Mouse (Mus musculus) embryonic facial prominence, embryonic 10.5 days (tissue): ENCODE measurements at regions not wholly inside any gene's neighbourhood (a gene's known extent, or its start where the extent isn't known, plus 50 kb on each side); places are given as distances from the start of the nearest gene placed in this dataset.

Source experiments
- DNase-seq: peaks from one replicate; pipeline ENCODE4 v3.0.0-alpha.2; 2017; ENCODE audit warnings: low spot score
- H3K27ac ChIP-seq: fragments of 300-500 bp; sonication (generic); replicated peaks from 2 replicates; pipeline ENCODE4 v1.5.1; 2016; ENCODE audit warnings: mild to moderate bottlenecking
- H3K27me3 ChIP-seq: fragments of 300-500 bp; sonication (generic); replicated peaks from 2 replicates; pipeline ENCODE4 v1.6.1; 2016; ENCODE audit warnings: low read depth, mild to moderate bottlenecking; ENCODE audit not compliant: poor library complexity, severe bottlenecking
- H3K36me3 ChIP-seq: fragments of 300-500 bp; sonication (generic); replicated peaks from 2 replicates; pipeline ENCODE4 v1.6.1; 2016; ENCODE audit warnings: mild to moderate bottlenecking, moderate library complexity
- H3K4me1 ChIP-seq: fragments of 300-500 bp; sonication (generic); 2 replicates; pipeline ENCODE4 v1.6.1; 2016
- H3K4me3 ChIP-seq: fragments of 300-500 bp; sonication (generic); 2 replicates; pipeline ENCODE4 v1.5.1; 2016; ENCODE audit warnings: mild to moderate bottlenecking, moderate library complexity
- H3K9me3 ChIP-seq: fragments of 300-500 bp; sonication (generic); 2 replicates; pipeline ENCODE4 v1.6.1; 2016; ENCODE audit warnings: mild to moderate bottlenecking
- WGBS: fragments of 180-500 bp; shearing (Covaris S2); methylation state at CpG from one replicate; pipeline ENCODE4 v1.1.7; 2016; 5-methylcytosine and 5-hydroxymethylcytosine counted together

DNA sequence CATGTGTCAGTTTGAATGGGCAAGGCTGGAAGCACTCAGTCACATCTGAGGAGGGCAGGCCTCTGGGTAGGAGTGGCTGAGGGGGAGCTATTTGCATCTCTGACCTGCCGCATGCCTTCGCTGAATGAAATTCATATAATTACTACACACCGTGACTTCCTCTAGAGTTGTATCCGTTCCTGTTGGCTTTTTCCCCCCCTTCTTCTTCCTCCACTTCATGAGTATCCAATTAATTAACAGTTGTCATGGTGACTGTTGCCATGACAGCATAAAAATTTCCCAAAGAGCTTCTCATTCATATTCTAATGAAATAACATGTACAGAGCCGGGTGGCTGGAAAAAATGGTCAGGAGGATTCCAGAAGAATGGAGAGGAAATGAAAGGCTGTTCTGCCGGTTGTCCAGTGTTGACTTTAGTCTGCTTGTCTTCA lies 208.6 kb upstream of the Gm10131 start:
- WGBS = 57% methylated on average over 6 of the region's 6 CpGs
- DNase-seq = no peak
- H3K4me1 ChIP-seq = peaks cover 21% of the 10 kb centered on the region
- H3K4me3 ChIP-seq = no peak overlapping the region
- H3K27ac ChIP-seq = no peak overlapping the region
- no peaks in the 10 kb centered on the region for H3K9me3 ChIP-seq
- H3K27me3 ChIP-seq = peaks cover 14% of the 10 kb centered on the region
- H3K36me3 ChIP-seq = no peaks in the 10 kb centered on the region

DNA sequence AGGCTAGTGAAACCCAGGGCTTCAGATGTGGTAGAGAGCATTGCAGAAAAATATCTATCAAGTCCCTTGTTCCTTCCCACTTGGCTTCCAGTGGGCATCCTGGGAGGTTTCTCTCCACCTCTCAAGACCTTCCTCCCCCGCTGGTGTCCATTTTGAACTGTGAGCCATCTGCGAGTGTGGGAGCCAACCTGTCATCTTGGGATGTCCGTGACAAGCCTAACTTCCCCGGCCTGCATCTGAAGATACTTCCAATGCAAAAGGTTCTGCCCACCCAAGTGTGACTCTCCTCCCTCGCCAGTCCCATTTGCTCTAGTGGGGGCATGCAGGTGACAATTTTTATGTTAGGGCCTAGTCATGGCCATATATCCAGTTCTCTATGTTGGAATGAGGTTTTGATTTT lies 208.2 kb upstream of the Gm10131 start:
- no peaks in the 10 kb centered on the region for H3K9me3 ChIP-seq
- peaks cover 9% of the 10 kb centered on the region for H3K27me3 ChIP-seq
- H3K4me1 ChIP-seq = peaks cover 16% of the 10 kb centered on the region
- no peak overlapping the region for H3K27ac ChIP-seq
- no peaks in the 10 kb centered on the region for H3K36me3 ChIP-seq
- WGBS = 89% methylated on average over 5 of the region's 5 CpGs
- no peak for DNase-seq
- H3K4me3 ChIP-seq = no peak overlapping the region

- no peak overlapping the region for H3K4me3 ChIP-seq
- H3K27me3 ChIP-seq = no peaks in the 10 kb centered on the region
- H3K27ac ChIP-seq = no peak overlapping the region
- no peak for DNase-seq
- no peaks in the 10 kb centered on the region for H3K36me3 ChIP-seq
- H3K4me1 ChIP-seq = peaks cover 7% of the 10 kb centered on the region
- H3K9me3 ChIP-seq = no peaks in the 10 kb centered on the region
These were observed 203.7 kb upstream of the Gm10131 start for GRCm38 (mm10) chr8:34315233-34315632.

GRCm38 (mm10) chr8:34305542-34306485 lies 194.3 kb upstream of the Gm10131 start:
- 59% methylated on average over 7 of the region's 7 CpGs for WGBS
- no peak overlapping the region for H3K4me3 ChIP-seq
- H3K27ac ChIP-seq = no peak overlapping the region
- no peaks in the 10 kb centered on the region for H3K9me3 ChIP-seq
- H3K27me3 ChIP-seq = no peaks in the 10 kb centered on the region
- H3K36me3 ChIP-seq = no peaks in the 10 kb centered on the region
- H3K4me1 ChIP-seq = peaks cover 6% of the 10 kb centered on the region; the same call in 1 of the 2 replicates
- no peak for DNase-seq

DNA sequence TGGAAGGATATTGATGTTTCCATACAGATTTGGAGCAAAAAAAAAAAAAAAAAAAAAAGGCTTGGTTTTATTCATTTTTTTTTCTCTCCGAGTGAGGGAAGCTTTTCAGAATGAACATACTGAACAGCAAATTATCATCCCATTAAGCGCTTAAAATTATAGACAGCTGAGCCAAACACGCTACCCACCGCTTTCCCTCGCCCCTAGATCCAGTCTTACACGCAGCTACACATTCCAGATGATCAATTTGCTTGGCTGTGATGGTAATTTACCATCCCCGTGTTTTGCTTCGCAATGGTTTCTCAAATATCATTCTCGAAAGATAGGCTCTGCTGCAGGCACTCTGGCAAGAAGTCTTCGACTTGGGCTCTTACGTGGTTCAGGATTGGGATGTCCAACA lies 192.3 kb upstream of the Gm10131 start:
- no peak overlapping the region for H3K4me3 ChIP-seq
- H3K27me3 ChIP-seq = no peaks in the 10 kb centered on the region
- no peak overlapping the region for H3K27ac ChIP-seq
- no peaks in the 10 kb centered on the region for H3K9me3 ChIP-seq
- H3K4me1 ChIP-seq = peaks cover 11% of the 10 kb centered on the region; the same call in 1 of the 2 replicates
- no peaks in the 10 kb centered on the region for H3K36me3 ChIP-seq
- WGBS = 90% methylated on average over 11 of the region's 11 CpGs
- no peak for DNase-seq

DNA sequence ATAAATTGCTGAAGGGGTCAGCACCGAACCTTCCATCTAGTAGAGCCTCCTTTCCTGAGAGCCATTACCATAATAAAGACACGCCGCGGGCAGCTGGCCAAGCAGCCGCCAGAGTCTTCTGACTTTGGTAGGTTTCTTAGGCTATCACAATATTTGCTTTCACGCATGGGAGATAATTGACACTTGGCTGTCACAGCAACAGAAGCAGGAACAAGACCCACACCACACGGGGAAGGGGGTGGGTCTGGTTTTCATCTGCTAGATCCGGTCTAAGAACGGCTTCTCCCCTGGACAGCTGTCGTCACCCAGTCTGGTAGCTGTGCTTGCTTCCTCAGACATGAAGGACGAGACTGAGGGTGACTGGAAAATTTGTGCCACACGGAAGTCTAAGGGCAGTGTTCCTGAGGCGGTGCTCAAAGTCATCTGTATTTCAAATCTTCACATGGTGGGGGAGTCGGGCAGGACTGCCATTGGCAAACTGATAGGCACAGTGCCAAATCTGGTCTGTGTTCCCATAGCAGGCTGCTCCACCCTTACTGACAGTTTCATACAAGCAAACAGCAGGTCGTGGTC lies 188.9 kb upstream of the Gm10131 start:
- Histone ChIP-seq H3K36me3 (no peaks in the 10 kb centered on the region), H3K27me3 (no peaks in the 10 kb centered on the region), H3K27ac (no peak overlapping the region), H3K4me1 (0 out of 2 replicates have a peak, but pooled peaks cover 5% of the 10 kb centered on the region), H3K4me3 (no peak overlapping the region), H3K9me3 (no peaks in the 10 kb centered on the region)
- no peak for DNase-seq
- WGBS = 68% methylated on average over 15 of the region's 15 CpGs

- Histone ChIP-seq H3K27ac (no peak overlapping the region), H3K4me3 (no peak overlapping the region), H3K4me1 (no peaks in the 10 kb centered on the region), H3K27me3 (no peaks in the 10 kb centered on the region), H3K9me3 (peaks cover 4% of the 10 kb centered on the region; the same call in 1 of the 2 replicates), H3K36me3 (no peaks in the 10 kb centered on the region)
- DNase-seq = no peak
- WGBS = 90% methylated on average over 8 of the region's 8 CpGs
These were observed 183.2 kb upstream of the Gm10131 start for GRCm38 (mm10) chr8:34294721-34295120.

DNA sequence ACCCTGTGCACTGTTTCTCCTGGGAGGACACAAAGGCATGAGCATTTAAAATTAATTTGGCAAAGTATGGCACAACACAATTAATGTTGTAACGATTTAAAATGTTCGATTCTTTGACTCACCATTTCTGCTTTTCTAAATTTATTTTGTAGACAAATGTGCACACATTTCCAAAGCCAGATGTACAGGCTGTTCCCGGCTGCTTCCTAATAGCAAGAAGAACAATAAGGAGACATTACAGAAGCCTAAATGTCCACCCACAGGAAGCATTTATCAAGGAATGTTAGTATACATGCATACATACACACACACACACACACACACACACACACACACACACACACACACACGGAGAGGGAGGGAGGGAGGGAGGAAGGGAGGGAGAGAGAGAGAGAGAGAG lies 179.1 kb upstream of the Gm10131 start:
- 85% methylated on average over 4 of the region's 4 CpGs for WGBS
- Histone ChIP-seq H3K9me3 (peaks cover 4% of the 10 kb centered on the region; the same call in 1 of the 2 replicates), H3K36me3 (no peaks in the 10 kb centered on the region), H3K4me1 (no peaks in the 10 kb centered on the region), H3K4me3 (no peak overlapping the region), H3K27ac (no peak overlapping the region), H3K27me3 (no peaks in the 10 kb centered on the region)
- DNase-seq = no peak

DNA sequence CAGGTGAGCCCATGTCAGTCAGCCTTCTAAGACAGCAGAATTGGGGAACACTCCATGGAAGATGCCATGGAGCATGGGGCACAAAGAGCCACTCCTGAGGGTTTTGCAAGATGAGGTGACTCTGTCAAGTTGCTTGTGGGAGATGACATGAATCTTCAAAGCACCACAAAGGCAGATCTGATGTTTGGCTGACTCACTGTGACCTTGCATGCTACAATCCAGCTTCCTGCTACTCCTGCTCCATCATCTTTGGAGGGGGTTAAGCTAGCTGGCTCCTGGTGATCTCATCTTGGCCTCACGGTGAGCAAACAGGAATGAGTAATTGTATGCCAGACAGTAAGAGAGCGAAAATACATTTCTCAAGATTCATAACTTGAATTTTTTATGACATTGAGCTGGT lies 176.3 kb upstream of the Gm10131 start:
- Histone ChIP-seq H3K4me1 (no peaks in the 10 kb centered on the region), H3K36me3 (no peaks in the 10 kb centered on the region), H3K9me3 (no peaks in the 10 kb centered on the region), H3K4me3 (no peak overlapping the region), H3K27me3 (no peaks in the 10 kb centered on the region), H3K27ac (no peak overlapping the region)
- WGBS = 83% methylated on average over 2 of the region's 2 CpGs
- DNase-seq = no peak

DNA sequence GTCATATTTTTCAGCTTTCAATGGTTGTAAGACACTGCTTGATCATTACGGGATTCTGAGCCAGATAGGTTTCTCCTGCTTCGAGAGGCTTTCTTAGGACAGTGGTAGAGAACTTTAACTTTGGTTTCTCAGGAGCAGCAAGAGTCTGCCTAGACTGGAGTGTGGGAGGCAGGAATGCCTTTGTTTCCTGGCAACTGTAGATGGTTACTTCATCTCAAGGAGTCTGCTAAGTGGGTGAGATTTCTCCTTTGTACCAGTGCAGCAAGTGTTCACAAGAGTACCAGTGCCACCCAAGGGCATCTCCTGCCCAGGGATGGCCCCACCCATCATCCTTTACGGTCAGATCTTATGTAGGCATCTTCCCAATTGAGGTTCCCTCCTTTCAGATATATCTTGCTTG lies 173.0 kb upstream of the Gm10131 start:
- H3K27ac ChIP-seq = no peak overlapping the region
- no peaks in the 10 kb centered on the region for H3K36me3 ChIP-seq
- no peaks in the 10 kb centered on the region for H3K9me3 ChIP-seq
- WGBS = 91% methylated on average over 3 of the region's 3 CpGs
- H3K27me3 ChIP-seq = no peaks in the 10 kb centered on the region
- DNase-seq = no peak
- H3K4me3 ChIP-seq = no peak overlapping the region
- peaks cover 5% of the 10 kb centered on the region; the same call in 1 of the 2 replicates for H3K4me1 ChIP-seq

GRCm38 (mm10) chr8:34280433-34280832 lies 168.9 kb upstream of the Gm10131 start:
- H3K9me3 ChIP-seq = no peaks in the 10 kb centered on the region
- no peak overlapping the region for H3K4me3 ChIP-seq
- H3K27ac ChIP-seq = no peak overlapping the region
- DNase-seq = peak; percentile 24
- WGBS = no CpG with 5 or more reads among the region's 11 CpGs
- H3K36me3 ChIP-seq = no peaks in the 10 kb centered on the region
- peaks cover 5% of the 10 kb centered on the region; the same call in 1 of the 2 replicates for H3K4me1 ChIP-seq
- H3K27me3 ChIP-seq = no peaks in the 10 kb centered on the region

- H3K27me3 ChIP-seq = no peaks in the 10 kb centered on the region
- 82% methylated on average over 7 of the region's 7 CpGs for WGBS
- H3K4me1 ChIP-seq = no peaks in the 10 kb centered on the region
- H3K27ac ChIP-seq = no peak overlapping the region
- no peak overlapping the region for H3K4me3 ChIP-seq
- H3K36me3 ChIP-seq = no peaks in the 10 kb centered on the region
- DNase-seq = no peak
- no peaks in the 10 kb centered on the region for H3K9me3 ChIP-seq
These were observed 164.6 kb upstream of the Gm10131 start for GRCm38 (mm10) chr8:34275977-34276660.
